Mouse (Mus musculus) spleen, postnatal 14 days (tissue): ENCODE results near the gene Tbpl1.

ENCODE experiments used
- DNase-seq, 2 experiments: peaks; one replicate each; pipeline ENCODE4 v3.0.0; 2021 to 2022; ENCODE audit warnings: low spot score in 2 of 2

The Tbpl1 gene

DNA sequence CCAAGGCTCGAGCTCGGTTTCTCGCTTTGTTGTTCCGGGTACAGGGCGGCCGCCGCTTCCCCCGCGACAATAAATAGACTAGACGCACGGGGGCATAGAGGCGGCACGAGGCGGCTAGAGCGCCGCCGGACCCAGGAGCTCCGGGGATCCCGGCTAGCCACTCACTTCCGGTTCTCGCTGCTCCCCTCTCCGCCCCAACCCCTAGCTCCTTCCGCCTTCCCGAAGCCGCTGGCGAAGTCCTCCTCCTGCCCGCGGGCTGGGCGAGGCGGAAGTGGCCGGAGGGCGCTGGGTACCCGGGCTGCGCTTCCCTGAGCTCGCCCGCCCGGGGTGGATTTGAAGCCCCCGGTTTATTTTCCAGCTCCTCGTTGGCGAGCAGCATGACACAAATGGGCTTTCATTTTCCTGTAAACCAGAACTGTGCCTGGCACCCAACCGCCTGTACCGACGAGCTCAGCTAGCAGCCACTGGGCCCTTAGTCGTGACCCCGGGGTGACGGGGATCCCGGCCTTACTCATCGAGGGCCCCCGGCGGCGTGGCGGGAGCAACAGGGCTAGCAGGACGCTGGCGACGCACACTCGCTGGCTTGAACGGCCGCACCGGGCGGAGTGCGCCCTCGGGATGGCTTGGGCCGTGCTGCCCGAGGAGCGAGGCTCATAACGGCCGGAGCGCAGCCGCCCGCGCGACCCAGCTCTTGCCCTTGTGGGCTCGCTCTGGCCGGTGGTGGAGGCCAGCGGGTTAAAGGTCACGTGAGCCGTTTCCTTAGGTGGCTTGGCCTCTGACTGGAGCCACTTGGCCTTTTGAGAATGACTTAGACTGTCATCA, at the start of gene Tbpl1:
Gene Tbpl1, minus strand, starts transcription at position 667 of the 822 bp plus-strand sequence.
- peak; percentile 92 to 93 for DNase-seq

DNA sequence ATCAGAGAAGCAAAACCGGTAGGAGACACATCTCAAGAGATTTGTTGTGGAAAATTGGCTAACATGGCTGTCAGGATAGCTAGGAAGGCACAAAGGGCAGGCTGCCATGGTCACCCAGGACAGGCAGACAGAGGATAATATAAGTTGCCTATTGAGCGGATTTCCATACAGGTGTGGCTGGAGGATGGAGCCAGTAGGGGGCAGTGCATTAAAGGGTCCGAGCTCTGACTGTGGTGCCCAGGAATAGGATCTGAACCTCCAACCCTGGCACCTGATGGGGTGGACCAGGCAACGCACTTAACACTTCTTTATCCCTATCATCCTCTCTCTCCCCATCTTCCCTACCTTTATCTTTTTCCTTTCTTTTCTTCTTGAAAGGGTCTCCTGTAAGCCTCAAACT, 49.7 kb upstream of the Tbpl1 start:
- DNase-seq, result no peak

DNA sequence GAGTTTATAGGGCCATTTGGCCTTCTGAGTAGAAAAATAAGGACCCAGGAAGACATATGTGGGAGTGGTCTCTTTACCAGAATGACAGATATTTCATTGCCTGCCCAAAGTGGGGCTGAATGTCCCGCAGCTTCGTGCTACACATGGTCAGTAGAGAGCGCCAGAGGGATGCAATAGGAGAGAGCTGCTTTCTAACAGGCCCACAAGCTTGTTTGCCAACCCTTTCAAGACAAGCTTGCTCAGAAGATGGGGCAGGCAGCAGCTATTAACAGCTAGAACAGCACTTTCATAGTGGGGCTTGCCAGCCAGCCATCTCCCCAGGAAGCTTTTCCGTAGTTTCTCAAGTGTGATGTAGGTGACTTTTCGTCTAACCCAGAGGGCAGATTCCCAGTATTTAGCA, 46.2 kb upstream of the Tbpl1 start:
- no peak for DNase-seq

DNA sequence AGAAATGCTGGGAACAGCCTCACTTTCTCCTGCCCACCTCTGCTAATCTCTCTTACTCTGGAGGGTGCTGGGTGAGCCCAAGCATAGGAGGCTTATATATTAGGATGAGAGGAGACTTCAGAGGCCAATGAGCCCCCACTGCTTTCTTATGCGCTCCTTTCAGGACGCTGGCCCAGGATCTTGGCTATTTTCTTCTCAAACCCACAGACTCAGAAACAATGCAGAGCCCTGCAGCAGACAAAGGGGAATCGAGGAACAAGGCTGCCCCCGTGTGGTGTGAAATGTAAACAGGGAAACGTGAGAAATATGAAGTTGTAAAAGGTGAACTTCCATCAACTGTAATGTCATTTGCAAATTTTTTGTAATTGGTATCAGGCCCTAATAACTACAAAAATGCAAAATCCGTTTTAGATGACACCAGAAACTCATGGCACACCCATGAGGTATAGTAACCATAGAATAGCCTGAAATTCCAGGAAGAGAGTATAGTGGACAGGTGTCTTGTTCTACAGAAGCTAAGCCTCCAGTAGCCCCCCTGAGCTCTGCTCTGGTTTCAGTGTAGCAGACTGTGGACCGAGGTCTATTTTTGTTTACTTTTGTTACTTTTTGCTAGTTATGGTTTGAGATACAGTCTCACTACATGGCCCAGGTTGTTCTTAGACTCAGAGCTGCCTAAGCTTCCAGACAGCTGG, 44.4 kb upstream of the Tbpl1 start:
- no peak for DNase-seq

DNA sequence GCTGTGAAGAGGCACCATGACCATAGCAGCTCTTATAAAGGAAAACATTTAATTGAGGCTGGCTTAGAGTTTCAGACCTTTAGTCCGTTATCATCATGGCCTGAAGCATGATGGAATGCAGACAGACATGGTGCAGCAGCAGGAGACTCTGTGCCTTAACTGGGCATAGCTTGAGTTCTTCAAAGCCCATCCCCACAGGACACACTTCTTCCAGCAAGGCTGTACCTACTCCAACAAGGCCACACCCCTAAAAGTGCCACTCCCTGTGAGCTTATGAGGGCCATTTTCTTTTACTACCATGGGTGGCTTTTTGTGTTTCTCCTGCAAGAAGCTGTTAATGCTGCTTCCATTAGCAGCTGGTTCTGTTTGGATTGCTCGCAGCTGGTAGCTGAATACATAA, 43.7 kb upstream of the Tbpl1 start:
- DNase-seq, result no peak

DNA sequence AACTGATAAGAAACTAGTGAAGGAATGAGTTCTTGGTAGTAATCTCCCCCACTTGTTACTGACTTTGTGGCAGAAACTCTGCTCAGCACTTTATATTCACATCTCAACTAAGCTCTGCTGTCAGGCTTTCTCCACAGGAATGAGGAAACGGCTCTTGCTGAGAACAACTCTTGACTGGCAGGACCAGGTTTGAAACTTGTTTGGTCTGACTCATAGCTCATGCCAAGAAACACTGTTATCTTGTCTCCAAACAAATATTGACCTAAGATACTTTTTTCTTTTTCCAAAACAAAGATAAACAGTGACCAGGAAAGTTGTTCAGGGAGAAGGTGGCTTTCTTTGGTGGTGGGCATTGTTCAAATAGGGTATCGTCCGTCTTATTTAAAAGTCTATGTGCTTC, 42.9 kb upstream of the Tbpl1 start:
- DNase-seq, result no peak

DNA sequence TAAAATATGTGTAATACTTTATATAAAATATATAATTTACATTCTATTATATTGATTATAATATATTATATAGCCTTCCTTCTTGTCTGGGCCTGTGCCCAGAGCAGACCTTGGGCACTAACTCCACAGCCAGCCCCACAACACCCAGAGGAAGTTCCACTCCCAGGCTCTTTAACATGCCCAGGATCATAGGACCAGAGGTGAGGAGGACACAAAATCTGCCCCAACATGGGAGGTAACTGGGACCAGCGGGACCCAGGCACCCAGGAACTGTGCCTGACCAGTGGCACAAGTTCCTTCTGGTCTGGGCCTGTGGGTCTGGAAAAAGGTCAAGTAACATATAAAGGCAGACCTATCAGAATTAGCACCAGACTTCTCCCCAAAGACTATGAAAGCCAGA, 22.5 kb upstream of the Tbpl1 start:
- DNase-seq, result no peak

DNA sequence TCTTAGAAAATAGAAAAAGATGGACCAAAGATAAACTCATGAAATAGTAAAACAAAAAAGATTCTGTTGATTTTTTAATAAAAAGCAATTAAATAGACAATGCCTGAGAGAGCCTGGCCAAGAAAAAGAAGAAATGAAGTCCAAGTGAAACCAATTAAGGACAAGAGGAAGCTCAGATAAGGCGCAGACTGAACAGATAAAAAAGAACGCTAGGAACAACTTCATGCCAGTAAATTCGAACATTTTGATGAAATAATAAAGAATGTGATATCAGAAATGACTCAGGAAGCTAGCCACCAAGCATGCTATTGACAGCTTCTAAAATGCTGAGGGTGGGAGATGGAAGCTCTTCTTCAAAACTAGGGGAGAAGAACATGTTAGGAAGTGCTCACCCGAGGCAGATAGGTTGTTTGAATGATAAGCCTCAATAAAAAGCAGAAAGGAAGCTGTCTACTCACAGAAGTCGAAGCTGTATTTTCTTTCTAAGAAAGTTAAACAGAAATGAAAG, 19.5 kb upstream of the Tbpl1 start:
- DNase-seq, result no peak

DNA sequence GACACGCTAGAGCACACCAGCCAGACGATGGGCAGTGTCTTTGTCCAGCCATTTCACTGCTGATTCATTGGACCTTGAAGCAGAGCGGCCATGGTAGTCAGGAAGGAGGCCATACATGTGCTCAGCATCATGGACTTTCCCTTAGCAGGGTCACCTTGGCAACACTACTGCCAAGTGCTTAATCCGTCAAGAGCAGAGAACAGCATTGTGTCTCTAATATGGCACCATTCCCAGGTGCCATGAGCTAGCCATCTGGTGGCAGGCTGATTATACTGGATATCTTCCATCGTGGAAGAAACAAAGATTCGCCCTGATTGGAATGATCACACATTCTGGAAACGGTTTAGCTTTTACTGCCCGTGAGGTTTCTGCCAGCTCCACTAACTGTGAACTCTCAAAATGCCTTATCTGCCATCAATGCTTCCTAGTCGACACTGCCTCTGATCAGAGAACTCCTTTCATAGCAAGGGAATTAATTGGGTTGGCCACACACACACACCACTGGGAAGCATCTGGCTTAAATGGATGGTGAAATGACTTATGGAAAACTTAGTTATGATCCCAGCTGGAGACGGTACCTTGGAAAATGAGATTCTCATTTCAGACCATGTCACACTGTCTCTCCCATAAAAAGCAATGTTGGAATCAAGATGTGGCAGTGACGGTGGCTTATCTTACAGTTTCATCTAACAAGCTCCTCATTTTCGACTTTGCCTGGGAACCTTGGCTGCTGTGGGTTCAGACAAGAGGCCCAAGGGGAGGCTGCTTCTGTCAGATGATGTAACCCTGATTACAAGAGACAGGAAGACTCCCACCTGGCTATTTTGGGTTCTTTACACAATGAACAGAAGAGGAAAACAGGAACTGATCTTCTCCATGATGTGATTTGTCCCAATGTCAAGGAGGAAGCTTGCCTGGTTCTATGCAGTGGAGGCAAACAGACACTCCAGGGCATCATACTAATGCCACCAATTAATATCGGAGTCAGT, 14.9 kb upstream of the Tbpl1 start:
- DNase-seq, result no peak

DNA sequence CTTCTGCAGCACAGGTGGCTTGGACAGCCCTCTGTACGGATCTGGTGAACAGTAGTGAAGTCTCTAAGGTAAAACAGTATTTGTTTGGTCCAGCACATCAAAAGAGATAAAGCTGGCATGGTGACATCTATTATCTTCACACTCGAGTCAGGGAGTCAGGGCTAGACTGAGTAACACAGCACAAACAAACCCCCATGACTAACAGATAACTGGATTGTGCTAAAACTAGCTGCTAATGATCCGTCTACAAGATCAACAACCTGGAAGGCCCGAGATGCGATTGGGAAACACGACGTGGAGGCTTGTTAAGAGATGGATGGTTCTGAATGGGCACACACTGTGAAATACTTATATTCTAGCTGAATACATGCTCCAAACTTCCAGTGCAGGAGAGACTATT, 14.2 kb upstream of the Tbpl1 start:
- DNase-seq, result no peak

DNA sequence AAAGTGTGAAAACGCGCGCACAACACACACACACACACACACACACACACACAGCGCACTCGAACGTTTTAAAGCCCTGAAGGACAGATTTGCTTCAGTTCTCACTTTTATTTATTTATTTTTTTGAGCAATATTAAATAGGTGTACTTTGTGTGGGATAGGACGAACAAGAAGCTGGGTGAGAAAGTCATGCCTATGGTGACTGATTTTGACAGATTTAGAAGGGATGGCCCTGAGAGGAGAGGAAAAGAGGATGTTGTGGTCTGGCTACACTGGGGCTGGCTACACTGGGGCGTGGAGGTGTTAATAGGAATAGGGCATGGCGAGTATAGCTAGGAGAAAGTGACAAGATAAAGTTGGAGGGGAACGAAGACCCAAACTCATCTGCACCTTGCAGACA, 443 bp upstream of the Tbpl1 start:
- DNase-seq, result no peak

DNA sequence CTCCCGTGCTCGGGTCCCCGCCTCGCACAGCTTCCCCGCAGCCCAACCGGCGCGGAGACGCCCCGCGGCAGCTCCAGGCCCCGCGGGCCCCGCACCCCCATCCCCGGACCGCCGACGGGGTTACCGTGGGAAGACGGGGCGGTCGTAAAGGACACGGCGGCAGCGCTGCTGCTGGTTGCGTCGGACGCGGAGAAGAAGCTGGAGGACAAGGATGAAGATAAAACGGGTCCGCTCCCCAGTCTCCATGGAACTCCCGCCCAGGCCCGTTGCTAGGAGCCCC, 806 bp downstream of the Tbpl1 start:
- DNase-seq, result no peak

DNA sequence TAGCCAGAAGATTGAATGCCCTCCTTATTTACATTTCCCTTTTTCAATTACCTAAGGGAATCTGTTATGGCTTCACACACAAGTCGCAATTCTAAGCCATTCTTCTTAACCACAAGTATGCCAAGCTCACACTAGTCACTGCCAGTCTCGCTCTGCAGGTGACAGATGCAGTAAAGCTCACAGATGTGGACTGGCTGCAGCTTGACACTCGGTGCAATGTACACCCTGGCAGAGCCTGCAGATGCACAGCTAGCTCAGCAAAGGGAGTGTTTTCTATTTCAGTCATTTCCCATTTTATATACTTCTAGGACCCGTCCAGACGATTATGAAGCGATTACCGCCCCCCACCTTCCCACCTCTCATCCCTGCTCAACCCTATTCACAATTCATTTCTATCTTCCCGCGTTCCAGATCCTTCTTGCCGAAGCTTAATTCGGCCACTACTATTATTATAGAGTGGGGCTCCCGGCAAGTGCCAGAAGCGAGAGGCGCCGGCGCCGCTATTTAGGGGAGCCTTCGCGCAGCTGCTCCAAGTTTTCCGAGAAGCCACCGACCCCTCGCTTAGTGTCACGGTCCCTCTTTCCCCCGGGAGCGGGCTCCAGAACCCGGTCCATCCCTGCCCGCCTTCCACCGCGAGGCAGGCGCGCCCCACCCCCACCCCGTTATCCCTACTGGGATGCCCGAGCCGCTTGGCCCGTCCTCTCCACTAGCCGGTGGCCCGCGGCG, 1.3 kb downstream of the Tbpl1 start:
- peak in 1 of 2 experiments; percentile 8 for DNase-seq

DNA sequence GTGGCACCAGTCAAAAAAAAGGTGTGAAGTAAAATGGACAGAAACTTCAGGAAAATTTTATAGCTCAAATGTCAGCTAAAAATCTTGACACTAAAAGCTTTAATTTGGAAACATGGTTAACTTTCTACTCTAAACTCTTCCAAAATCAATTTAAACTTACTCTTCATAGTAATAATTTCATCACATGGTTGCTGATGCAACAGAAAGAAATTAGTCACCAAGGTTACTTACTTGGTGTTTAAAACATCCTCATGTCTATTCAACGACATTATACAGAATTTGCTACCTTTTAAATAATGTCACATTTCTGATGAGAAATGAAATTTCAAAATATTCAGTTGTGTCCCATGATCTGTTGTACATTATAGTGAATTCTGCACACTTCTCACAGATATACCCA, 3.5 kb downstream of the Tbpl1 start:
- no peak for DNase-seq

DNA sequence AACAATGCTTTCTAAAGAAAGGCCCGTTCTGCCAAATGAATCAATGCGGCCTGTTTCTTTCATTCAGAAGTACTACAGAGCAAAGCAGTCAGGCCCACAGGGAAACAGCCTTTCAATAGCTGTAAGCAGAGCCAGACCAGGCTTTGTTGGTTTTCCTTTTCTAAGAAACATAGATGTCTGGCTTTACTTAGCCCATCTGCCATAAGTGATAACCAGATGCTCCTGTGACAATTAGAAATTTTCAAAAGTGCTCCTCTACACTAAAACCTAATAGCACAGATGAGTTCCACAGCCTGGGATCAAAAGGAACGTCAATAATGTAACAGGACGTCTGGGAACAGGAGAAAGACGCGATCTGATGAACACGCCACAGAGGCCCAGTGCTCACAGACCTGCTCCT, 5.4 kb downstream of the Tbpl1 start:
- DNase-seq, result no peak

DNA sequence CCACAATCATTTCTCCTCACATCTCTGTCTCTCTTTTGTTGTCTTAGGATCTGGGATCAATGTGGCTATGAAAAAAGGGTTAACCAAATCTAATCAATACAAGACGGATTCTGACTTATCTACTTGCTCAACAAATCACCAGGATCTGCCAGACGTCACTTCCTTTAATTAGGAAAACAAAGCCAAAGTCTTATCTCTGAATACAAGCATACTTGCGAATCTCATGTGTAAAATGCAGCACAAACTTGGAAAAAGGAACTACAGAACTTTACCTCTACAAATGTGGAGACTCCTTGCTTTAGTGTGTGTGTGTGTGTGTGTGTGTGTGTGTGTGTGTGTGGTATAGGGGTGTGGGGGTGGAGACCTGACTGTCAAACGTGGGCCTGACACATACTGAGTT, 6.6 kb downstream of the Tbpl1 start:
- no peak for DNase-seq

DNA sequence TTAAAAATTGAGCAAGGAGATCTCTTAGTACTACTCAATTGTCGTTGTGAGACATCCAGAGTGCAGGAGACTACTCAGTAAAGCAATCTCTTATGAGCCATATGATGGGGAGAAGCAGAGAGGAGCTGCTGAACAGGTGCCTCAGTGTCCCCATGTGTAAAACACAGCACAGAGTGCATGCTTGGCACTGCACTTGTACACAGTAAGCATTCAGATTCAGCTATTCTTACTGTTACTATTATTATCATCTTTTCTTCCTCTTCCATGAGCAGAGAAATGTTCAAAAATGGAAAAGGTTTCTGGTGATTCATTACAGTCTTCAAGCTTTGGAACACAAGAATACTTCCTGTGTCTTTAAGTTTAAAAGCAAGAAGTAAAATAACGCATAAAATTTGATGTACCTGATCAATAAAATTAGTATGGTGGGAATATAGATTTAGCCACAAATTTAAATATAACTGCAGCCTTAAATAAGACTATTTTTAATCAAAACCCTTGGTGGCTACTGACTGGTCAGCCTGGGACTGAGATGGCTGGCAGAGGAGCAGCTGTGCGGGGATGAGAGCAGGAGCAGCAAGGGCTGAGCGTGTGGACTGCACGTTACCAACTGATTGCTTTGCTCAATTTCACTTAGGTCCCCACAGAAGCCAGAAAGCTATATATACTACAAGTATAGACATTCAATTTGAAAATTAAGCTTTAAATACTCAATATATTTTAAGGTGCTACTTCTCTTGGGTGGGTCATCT, 10.8 kb downstream of the Tbpl1 start:
- no peak for DNase-seq

DNA sequence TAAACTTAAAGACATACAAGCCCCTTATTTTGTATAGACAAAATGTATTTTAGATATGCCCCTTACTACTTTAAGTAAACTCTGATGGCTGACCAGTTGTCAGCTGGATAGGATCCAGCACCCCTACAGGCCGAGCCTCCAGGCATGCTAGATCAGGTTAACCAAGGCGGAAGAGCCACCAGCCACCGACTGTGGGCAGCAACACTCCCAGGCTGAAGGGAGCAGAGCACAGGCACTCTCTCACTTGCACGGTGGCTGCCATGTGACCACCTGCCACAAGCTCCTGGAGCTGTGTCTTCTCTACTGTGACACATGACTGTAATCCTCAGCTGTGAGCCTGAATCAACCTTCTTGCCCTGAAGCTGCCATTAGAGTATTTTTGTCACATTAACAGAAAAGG, 13.3 kb downstream of the Tbpl1 start:
- no peak for DNase-seq

DNA sequence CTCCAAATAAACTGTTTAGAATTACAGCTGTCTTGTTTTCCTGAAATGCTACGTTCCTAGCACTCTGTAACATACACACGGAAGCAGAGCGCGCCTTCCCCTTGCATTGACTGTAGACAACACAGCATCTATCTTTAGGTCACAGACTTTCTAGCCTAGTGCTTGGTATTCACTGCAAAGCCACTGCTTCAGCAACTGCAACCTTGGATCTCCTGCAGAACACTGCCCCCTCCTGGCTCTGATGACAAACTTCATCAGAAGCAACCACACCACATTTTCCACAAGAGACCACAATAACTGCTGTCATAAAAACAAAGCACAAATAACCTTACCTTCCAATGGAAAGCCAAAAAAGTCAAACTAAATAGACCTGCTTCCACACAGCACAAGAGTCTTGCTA, 17.2 kb downstream of the Tbpl1 start:
- DNase-seq, result peak in 1 of 2 experiments; percentile 23

DNA sequence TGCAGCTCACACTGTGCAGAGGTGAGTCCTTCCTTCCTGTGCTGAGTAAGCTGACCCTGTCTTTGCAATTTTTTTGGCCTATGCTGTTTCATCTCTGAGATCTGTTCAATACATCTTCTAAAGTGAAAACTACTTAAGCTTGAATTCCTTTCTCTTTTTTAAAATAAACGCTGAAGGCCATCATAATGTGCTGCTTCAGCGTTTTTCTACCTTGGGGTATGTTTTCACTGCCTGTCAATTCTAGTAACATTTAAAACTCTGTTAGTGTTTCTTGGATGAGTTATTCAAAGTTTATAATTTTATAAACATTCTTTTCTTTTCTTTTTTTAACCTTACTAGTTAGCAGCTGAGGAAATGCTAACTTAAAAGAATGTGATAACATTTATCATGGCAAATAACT, 18.8 kb downstream of the Tbpl1 start:
- DNase-seq, result no peak
